Mouse (Mus musculus) small intestine, adult 2 months (tissue): Measurements from ENCODE around the gene Mrtfa. TPM values are rescaled to one million over a fixed set of nuclear protein-coding genes. Genes with fewer than 3 reads are reported as not detected.
A peak's percentile ranks its signal among the peaks of the same experiment; 100 is the strongest.

ENCODE experiments used
- H3K27ac ChIP-seq: fragments of 200-500 bp; 2 replicates; pipeline ENCODE4 v1.5.1; 2012; ENCODE audit warnings: low read depth, low read length, control low read depth, inconsistent platforms; ENCODE audit not compliant: insufficient read depth
- H3K27me3 ChIP-seq: fragments of 200-500 bp; 2 replicates; pipeline ENCODE4 v1.6.1; 2012; ENCODE audit warnings: mild to moderate bottlenecking, moderate library complexity, low read length, inconsistent platforms; ENCODE audit not compliant: control insufficient read depth, insufficient read depth
- H3K36me3 ChIP-seq: fragments of 200-500 bp; 2 replicates; pipeline ENCODE4 v1.6.1; 2012; ENCODE audit warnings: mild to moderate bottlenecking, low read length, control low read depth, inconsistent platforms; ENCODE audit not compliant: control insufficient read depth, insufficient read depth
- H3K4me1 ChIP-seq: fragments of 200-500 bp; 2 replicates; pipeline ENCODE4 v1.6.1; 2012; ENCODE audit warnings: low read length, inconsistent platforms, mixed read lengths; ENCODE audit not compliant: control insufficient read depth, insufficient read depth, insufficient read length
- H3K4me3 ChIP-seq: fragments of 200-500 bp; 2 replicates; pipeline ENCODE4 v1.5.1; 2012; ENCODE audit warnings: low read depth, mild to moderate bottlenecking, control low read depth, inconsistent platforms, low read length, moderate library complexity
- CTCF ChIP-seq: fragments of 200-500 bp; IDR thresholded peaks from 2 replicates; pipeline ENCODE4 v1.5.1; 2012; ENCODE audit warnings: low read depth, mild to moderate bottlenecking, control low read depth, inconsistent platforms, low read length, moderate library complexity, mixed read lengths; ENCODE audit not compliant: insufficient replicate concordance, insufficient read length; ENCODE audit errors: extremely low read depth
- POLR2A ChIP-seq: fragments of 200-500 bp; IDR thresholded peaks from 2 replicates; pipeline ENCODE4 v1.6.1; 2012; ENCODE audit warnings: low read depth, mild to moderate bottlenecking, control low read depth, inconsistent platforms, low read length, moderate library complexity
- WGBS: fragments of 180-500 bp; shearing (Covaris S2); methylation state at CpG from one replicate; pipeline ENCODE4 v1.1.7; 2018; 5-methylcytosine and 5-hydroxymethylcytosine counted together
- polyA plus RNA-seq: library from polyadenylated mRNA; depleted of rRNA; stranded (reverse); fragments of >200 nt; gene quantifications from 2 replicates; pipeline ENCODE4 v1.2.3, GENCODE M21; 2012

Gene Mrtfa
- polyA plus RNA-seq, 1 experiment, result 34.5 TPM

- no peak overlapping the region for H3K27ac ChIP-seq
- H3K4me1 ChIP-seq, result no peaks in the 10 kb centered on the region
- TF ChIP-seq POLR2A, result no peak
- TF ChIP-seq CTCF, result no peak
- H3K36me3 ChIP-seq, result no peaks in the 10 kb centered on the region
- no peak overlapping the region for H3K4me3 ChIP-seq
- H3K27me3 ChIP-seq, result no peaks in the 10 kb centered on the region
- WGBS, result 38% methylated on average over 4 of the region's 4 CpGs
Measured at GRCm38 (mm10) chr15:81081216-81081615, 109.3 kb downstream of the Mrtfa start.

- Histone ChIP-seq H3K27me3 (no peaks in the 10 kb centered on the region), H3K4me1 (no peaks in the 10 kb centered on the region), H3K27ac (no peak overlapping the region), H3K36me3 (no peaks in the 10 kb centered on the region), H3K4me3 (no peak overlapping the region)
- TF ChIP-seq POLR2A (no peak), CTCF (no peak)
- 89% methylated on average over 9 of the region's 9 CpGs for WGBS
Measured at GRCm38 (mm10) chr15:81080405-81080804, 110.2 kb downstream of the Mrtfa start.

DNA sequence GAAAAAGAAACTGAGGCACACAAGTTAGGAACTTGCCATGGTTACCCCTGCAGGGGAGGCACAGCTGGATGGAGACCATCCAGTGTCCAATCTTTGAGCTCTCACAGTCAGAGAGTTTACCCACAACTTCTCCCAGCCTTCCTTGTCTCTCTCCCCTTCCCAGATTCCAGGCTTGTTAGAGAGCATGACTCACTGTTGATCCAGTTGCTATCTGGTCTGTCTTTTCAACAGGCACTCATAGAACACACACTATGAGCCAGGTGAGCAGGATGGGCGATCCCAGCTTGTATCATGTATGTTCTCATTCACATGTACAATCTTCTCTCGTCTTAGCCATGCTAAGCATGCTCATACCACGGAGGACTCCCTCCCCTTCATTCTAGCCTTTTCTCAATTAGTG lies 111.3 kb downstream of the Mrtfa start:
- 85% methylated on average over 3 of the region's 3 CpGs for WGBS
- no peaks in the 10 kb centered on the region for H3K27me3 ChIP-seq
- H3K4me1 ChIP-seq, result no peaks in the 10 kb centered on the region
- no peak overlapping the region for H3K4me3 ChIP-seq
- no peaks in the 10 kb centered on the region for H3K36me3 ChIP-seq
- TF ChIP-seq CTCF, result no peak
- TF ChIP-seq POLR2A, result no peak
- no peak overlapping the region for H3K27ac ChIP-seq

GRCm38 (mm10) chr15:81077551-81077950 lies 113.0 kb downstream of the Mrtfa start:
- no peak overlapping the region for H3K4me3 ChIP-seq
- no peak overlapping the region for H3K27ac ChIP-seq
- WGBS, result 91% methylated on average over 4 of the region's 4 CpGs
- no peaks in the 10 kb centered on the region for H3K27me3 ChIP-seq
- peak; percentile 47; the same call in 1 of the 2 replicates for TF ChIP-seq CTCF
- TF ChIP-seq POLR2A, result no peak
- H3K36me3 ChIP-seq, result no peaks in the 10 kb centered on the region
- no peaks in the 10 kb centered on the region for H3K4me1 ChIP-seq

- Histone ChIP-seq H3K4me1 (no peaks in the 10 kb centered on the region), H3K27ac (no peak overlapping the region), H3K36me3 (no peaks in the 10 kb centered on the region), H3K4me3 (no peak overlapping the region), H3K27me3 (no peaks in the 10 kb centered on the region)
- TF ChIP-seq POLR2A, result no peak
- TF ChIP-seq CTCF, result no peak
- WGBS, result 68% methylated on average over 1 of the region's 1 CpGs
Measured at GRCm38 (mm10) chr15:81074543-81074942, 116.0 kb downstream of the Mrtfa start.

- no peaks in the 10 kb centered on the region for H3K36me3 ChIP-seq
- no peaks in the 10 kb centered on the region for H3K27me3 ChIP-seq
- no peaks in the 10 kb centered on the region for H3K4me1 ChIP-seq
- TF ChIP-seq POLR2A (no peak), CTCF (no peak)
- 60% methylated on average over 2 of the region's 2 CpGs for WGBS
- no peak overlapping the region for H3K27ac ChIP-seq
- no peak overlapping the region for H3K4me3 ChIP-seq
Measured at GRCm38 (mm10) chr15:81073751-81074150, 116.8 kb downstream of the Mrtfa start.

DNA sequence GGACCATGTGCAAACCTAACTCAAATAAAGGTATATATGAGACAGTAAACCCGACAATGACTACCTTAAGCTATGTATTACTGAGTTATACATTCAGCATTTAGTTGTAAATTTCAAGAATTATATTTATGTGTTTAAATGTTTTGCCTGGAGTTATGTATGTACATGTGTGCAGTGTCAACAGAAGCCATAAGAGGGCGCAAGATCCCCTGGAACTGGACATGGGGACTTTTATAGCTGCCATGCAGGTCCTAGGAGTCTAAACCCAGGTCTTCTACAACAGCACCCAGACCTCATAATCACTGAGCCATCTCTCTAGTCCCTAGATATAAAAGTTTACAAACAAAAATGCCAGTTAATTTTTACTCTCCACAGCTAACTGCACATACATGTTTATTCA lies 117.8 kb downstream of the Mrtfa start:
- WGBS, result 83% methylated on average over 2 of the region's 2 CpGs
- Histone ChIP-seq H3K4me3 (no peak overlapping the region), H3K27me3 (no peaks in the 10 kb centered on the region), H3K36me3 (no peaks in the 10 kb centered on the region), H3K4me1 (no peaks in the 10 kb centered on the region), H3K27ac (no peak overlapping the region)
- no peak for TF ChIP-seq POLR2A
- TF ChIP-seq CTCF, result peak; percentile 10; the same call in 1 of the 2 replicates

DNA sequence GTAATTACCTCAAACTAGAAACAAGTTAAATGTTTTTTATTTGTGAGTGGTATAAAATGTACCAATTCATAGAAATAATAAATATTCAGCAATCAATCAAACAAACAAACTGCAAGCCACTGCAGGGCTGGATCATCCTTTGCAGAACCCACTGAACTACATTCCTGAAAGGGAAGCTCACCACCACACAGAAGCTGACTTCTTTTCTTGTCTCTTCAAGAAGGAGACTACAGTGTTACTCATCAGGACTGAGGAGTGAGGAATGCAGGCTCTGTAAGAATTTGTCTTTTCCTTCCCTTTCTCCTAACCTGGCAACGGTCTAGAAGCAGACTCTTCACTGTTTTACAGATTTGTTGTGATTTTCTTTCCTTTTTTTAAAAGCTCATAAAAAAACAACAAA lies 120.1 kb downstream of the Mrtfa start:
- H3K36me3 ChIP-seq, result no peaks in the 10 kb centered on the region
- no peaks in the 10 kb centered on the region for H3K4me1 ChIP-seq
- TF ChIP-seq CTCF (no peak), POLR2A (no peak)
- no peak overlapping the region for H3K27ac ChIP-seq
- no peak overlapping the region for H3K4me3 ChIP-seq
- H3K27me3 ChIP-seq, result no peaks in the 10 kb centered on the region
- WGBS, result 78% methylated on average over 1 of the region's 1 CpGs
